Mouse (Mus musculus): ENCODE results near the gene Clic1.

The Clic1 gene

GRCm38 (mm10) chr17:35092403-35093198 lies 42.8 kb downstream of the Clic1 start:
- DNase-seq (ENCODE audit: low spot score) = no peak

- DNase-seq (ENCODE audit: low spot score) = no peak
Observed at GRCm38 (mm10) chr17:35094475-35095365, 45.0 kb downstream of the Clic1 start.

GRCm38 (mm10) chr17:35096597-35096996 lies 46.8 kb downstream of the Clic1 start:
- no peak for DNase-seq (ENCODE audit: low spot score)

DNA sequence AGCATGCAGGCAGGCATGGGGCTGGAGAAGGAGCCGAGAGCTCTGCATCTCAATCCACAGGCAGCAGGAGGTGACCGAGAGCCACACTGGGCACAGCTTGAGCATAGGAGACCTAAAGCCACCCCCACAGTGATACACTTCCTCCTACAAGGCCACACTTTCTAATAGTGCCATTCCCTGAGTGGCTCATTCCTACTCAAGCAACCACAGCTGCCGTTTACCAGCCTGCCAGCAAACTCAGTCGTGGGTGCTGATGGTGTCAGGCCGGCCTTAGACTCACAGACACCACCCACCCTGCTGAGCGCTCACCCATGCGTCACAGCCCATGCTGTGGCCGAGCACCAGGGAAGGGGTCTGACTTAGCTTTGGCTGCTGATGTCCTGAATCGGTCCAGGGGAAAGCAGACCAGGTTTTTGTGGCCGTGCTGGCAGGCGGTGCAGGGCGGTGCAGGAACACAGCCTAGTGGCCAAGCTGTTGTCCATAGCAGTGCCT lies 47.4 kb downstream of the Clic1 start:
- no peak for DNase-seq (ENCODE audit: low spot score)

DNA sequence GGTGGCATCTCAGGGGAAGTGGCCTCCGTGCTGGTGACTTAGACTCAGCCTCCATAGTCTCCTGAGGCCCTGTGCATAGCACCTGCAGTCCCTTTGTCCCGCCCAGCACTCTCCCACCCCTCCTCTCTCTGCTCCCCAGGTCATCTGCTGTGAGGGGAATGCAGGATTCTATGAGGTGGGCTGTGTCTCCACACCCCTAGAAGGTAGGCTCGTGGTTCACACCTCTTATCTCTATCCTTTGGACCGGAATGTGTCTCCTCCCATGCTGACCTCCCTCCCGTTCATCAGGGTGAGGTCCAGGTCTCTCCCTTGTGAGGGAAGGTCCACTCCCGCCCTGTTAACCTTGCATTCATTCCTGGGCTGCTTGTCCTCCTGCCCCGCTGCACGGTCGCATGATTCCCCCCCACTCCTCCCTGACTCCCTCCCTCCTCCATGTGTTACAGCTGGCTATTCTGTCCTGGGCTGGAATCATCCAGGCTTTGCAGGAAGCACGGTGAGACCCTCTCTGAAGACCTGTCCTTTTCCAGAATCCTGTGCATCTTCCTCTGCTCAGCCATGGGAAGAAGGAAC lies 50.5 kb downstream of the Clic1 start:
- no peak for DNase-seq (ENCODE audit: low spot score)

DNA sequence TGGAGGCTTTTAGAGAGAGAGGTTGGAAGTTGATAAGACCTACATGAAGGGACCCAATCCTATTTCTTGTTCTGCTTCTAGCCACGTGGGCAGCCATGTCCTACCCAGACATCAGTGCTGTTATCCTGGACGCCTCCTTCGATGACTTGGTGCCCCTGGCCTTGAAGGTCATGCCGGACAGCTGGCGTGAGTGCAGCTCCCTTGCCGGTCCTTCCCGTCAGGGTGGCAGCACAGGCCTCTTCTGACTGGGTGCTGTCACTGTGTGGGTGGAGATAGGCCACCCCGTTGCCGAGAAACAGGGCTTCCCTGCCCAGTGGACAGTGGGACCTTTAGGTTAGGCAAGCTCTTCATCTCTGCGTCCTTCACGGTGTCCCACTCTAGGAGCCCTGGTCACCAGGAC lies 51.4 kb downstream of the Clic1 start:
- no peak for DNase-seq (ENCODE audit: low spot score)

DNA sequence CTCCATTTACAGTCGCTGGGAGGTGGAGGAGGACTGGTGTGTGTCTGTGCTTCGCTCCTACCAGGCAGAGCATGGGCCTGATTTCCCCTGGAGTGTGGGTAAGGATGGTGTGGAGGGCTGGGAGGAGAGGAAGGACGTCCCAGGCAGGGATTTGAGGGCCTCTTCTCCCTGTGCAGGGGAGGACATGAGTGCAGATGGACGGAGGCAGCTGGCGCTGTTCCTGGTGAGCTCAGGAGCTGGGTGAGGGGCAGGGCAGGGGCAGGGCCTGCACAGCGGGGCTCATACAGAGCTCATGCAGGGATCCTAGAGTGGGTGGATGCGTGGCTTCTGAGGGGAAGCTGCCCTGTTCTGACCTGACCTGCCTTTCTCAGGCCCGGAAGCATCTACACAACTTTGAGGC lies 52.5 kb downstream of the Clic1 start:
- DNase-seq (ENCODE audit: low spot score) = no peak

GRCm38 (mm10) chr17:35103221-35103690 lies 53.5 kb downstream of the Clic1 start:
- DNase-seq (ENCODE audit: low spot score) = no peak

DNA sequence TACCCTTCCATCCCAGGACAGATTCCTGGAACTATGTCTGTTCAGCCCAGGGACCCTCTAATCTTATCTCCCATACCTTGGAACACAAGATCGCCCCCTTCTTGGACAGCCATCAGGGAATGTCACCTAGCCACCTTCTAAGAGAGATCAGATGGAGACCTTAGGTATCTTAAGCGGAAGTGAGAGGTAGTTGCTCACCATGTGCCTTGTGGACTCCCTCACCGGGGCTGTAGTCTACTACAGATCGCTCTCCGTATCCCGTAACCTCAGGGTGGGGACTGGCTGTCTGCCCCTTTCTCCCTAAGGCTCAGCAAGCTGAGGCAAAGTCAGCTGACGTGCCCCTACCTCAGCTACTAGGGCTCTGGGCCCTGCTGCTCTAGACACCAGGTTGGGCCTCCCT lies 54.3 kb downstream of the Clic1 start:
- no peak for DNase-seq (ENCODE audit: low spot score)

DNA sequence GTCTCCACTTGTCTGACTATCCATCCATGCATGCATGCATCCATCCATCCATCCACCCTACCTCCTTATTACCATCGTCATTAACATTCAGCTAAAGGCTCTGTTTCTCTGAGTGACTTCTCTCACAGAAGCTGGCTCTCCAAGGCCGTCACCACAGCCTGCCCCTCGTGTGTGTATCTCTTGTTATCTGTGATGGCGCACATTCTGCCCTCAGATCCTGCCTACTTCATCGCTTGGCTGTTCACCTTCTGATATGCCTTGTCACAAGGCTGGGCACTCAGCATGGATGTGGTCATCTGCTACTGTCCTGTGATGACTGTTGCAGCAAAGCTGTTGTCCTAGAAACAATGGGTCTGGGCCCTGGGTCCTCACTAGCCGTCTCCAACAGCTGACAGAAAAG lies 55.0 kb downstream of the Clic1 start:
- no peak for DNase-seq (ENCODE audit: low spot score)

- DNase-seq (ENCODE audit: low spot score) = no peak
Observed at GRCm38 (mm10) chr17:35105740-35106389, 56.1 kb downstream of the Clic1 start.

DNA sequence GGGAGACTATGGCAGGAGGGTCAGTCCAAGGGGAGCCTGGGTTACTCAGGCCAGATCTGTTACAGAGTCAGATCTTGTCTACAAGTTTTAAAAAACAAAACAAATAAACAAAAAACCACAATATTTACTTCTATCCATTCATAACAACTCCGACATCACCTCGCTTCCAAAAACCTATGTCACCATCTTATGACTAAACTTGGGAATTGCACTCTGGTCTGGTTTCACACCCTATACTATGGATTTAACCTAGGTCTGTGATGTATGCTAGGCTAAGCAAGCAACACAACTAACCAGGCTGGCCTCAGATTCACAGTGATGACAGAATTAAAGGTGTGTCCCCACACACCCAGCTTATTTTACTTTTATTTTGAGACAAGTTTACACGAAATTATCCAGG lies 56.8 kb downstream of the Clic1 start:
- DNase-seq (ENCODE audit: low spot score) = no peak

DNA sequence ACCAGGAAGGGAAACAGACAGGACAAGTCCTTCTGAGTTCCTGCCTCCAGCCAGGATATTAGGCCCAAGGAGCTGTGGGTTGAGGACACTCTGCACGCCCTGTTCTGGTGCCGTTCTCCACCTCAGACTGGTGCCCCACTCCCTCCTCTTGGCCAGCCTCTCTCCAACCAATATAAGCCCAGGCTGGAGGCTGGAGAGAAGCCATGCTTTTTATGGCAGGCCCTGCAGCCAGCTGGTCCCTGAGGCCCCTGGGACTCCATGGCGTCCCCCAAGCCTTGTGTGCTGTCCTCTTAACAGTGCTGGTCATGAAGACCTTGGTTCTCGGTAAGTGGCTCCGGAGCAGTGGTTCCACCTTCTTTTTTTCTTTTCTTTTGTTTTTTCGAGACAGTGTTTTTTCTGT lies 58.3 kb downstream of the Clic1 start, which contains the start of gene Ly6g5c:
Gene Ly6g5c, plus strand, starts transcription at position 183 of the 400 bp plus-strand sequence.
- no peak for DNase-seq (ENCODE audit: low spot score)
